Mouse (Mus musculus) liver, adult 2 months (tissue): ENCODE results near the gene Kcnip4. TPM values are rescaled to one million over a fixed set of nuclear protein-coding genes. Genes with fewer than 3 reads are reported as not detected.

Source experiments
- DNase-seq: peaks from one replicate; pipeline ENCODE4 v3.0.0-alpha.2; 2011; ENCODE audit warnings: low read depth, low spot score; ENCODE audit errors: extremely low read depth
- H3K27ac ChIP-seq: fragments of 200-500 bp; replicated peaks from 2 replicates; pipeline ENCODE4 v1.5.1; 2012; ENCODE audit warnings: low read depth, mild to moderate bottlenecking, control low read depth, inconsistent platforms, low read length; ENCODE audit not compliant: insufficient read depth
- H3K27me3 ChIP-seq: fragments of 200-500 bp; 2 replicates; pipeline ENCODE4 v1.6.1; 2012; ENCODE audit warnings: mild to moderate bottlenecking, moderate library complexity, low read length, inconsistent platforms; ENCODE audit not compliant: control insufficient read depth, insufficient read depth
- H3K36me3 ChIP-seq: fragments of 200-500 bp; 2 replicates; pipeline ENCODE4 v1.6.1; 2012; ENCODE audit warnings: low read length, inconsistent platforms; ENCODE audit not compliant: control insufficient read depth, insufficient read depth
- H3K4me1 ChIP-seq: fragments of 200-500 bp; 2 replicates; pipeline ENCODE4 v1.6.1; 2011; ENCODE audit warnings: low read length; ENCODE audit not compliant: control insufficient read depth, insufficient read depth
- H3K4me3 ChIP-seq: fragments of 200-500 bp; 2 replicates; pipeline ENCODE4 v1.5.1; 2011; ENCODE audit warnings: low read depth, mild to moderate bottlenecking, control low read depth, low read length, moderate library complexity; ENCODE audit not compliant: insufficient read depth
- H3K79me2 ChIP-seq: fragments of 200-500 bp; 2 replicates; pipeline ENCODE4 v1.6.1; 2012; ENCODE audit warnings: inconsistent platforms, mild to moderate bottlenecking, low read length, moderate library complexity; ENCODE audit not compliant: control insufficient read depth, insufficient read depth
- H3K9ac ChIP-seq: fragments of 200-500 bp; 2 replicates; pipeline ENCODE4 v1.6.1; 2012; ENCODE audit warnings: low read depth, mild to moderate bottlenecking, control low read depth, inconsistent platforms, low read length
- CTCF ChIP-seq: fragments of 200-500 bp; IDR thresholded peaks from 2 replicates; pipeline ENCODE4 v1.5.1; 2011; ENCODE audit warnings: low read depth, low read length, control low read depth
- POLR2A ChIP-seq: fragments of 200-500 bp; IDR thresholded peaks from 2 replicates; pipeline ENCODE4 v1.6.1; 2011; ENCODE audit warnings: low read length, control low read depth; ENCODE audit not compliant: insufficient read depth; ENCODE audit errors: extremely low read depth
- WGBS: fragments of 180-500 bp; shearing (Covaris S2); methylation state at CpG from one replicate; pipeline ENCODE4 v1.1.7; 2018; 5-methylcytosine and 5-hydroxymethylcytosine counted together
- polyA plus RNA-seq: library from polyadenylated mRNA; depleted of rRNA; stranded (reverse); fragments of >200 nt; gene quantifications from 2 replicates; pipeline ENCODE4 v1.2.3, GENCODE M21; 2012
- total RNA-seq: library from RNA; depleted of rRNA; stranded (reverse); fragments of >200 nt; gene quantifications from 2 replicates; pipeline ENCODE4 v1.2.3, GENCODE M21; 2014

The Kcnip4 gene
- total and polyA plus RNA-seq, 2 experiments = not detected

GRCm38 (mm10) chr5:49241708-49242107 is 283.0 kb downstream of the Kcnip4 start:
- no peaks in the 10 kb centered on the region for H3K4me1 ChIP-seq
- no peak for DNase-seq
- H3K9ac ChIP-seq = no peak overlapping the region
- no peaks in the 10 kb centered on the region for H3K79me2 ChIP-seq
- H3K36me3 ChIP-seq = no peaks in the 10 kb centered on the region
- H3K4me3 ChIP-seq = no peak overlapping the region
- TF ChIP-seq CTCF = no peak
- TF ChIP-seq POLR2A = no peak
- no peaks in the 10 kb centered on the region for H3K27me3 ChIP-seq
- H3K27ac ChIP-seq = no peak overlapping the region
- 91% methylated on average over 6 of the region's 6 CpGs for WGBS

- no peak for DNase-seq
- no peak for TF ChIP-seq CTCF
- no peak for TF ChIP-seq POLR2A
- WGBS = 74% methylated on average over 4 of the region's 4 CpGs
- no peak overlapping the region for H3K27ac ChIP-seq
- no peak overlapping the region for H3K4me3 ChIP-seq
- no peaks in the 10 kb centered on the region for H3K36me3 ChIP-seq
- H3K79me2 ChIP-seq = no peaks in the 10 kb centered on the region
- H3K4me1 ChIP-seq = no peaks in the 10 kb centered on the region
- H3K9ac ChIP-seq = no peak overlapping the region
- H3K27me3 ChIP-seq = no peaks in the 10 kb centered on the region
Observed at GRCm38 (mm10) chr5:49201164-49201756, 323.4 kb downstream of the Kcnip4 start.

- WGBS = 61% methylated on average over 1 of the region's 1 CpGs
- Histone ChIP-seq H3K27ac (no peak overlapping the region), H3K4me1 (no peaks in the 10 kb centered on the region), H3K4me3 (no peak overlapping the region), H3K79me2 (no peaks in the 10 kb centered on the region), H3K9ac (no peak overlapping the region), H3K27me3 (no peaks in the 10 kb centered on the region), H3K36me3 (no peaks in the 10 kb centered on the region)
- TF ChIP-seq CTCF (no peak), POLR2A (no peak)
- DNase-seq = no peak
Observed at GRCm38 (mm10) chr5:49188236-49188635, 336.5 kb downstream of the Kcnip4 start.

GRCm38 (mm10) chr5:49150116-49150811 is 374.4 kb downstream of the Kcnip4 start:
- no peak overlapping the region for H3K4me3 ChIP-seq
- no peak for TF ChIP-seq POLR2A
- H3K36me3 ChIP-seq = no peaks in the 10 kb centered on the region
- no peak overlapping the region for H3K9ac ChIP-seq
- no peaks in the 10 kb centered on the region for H3K27me3 ChIP-seq
- 76% methylated on average over 2 of the region's 2 CpGs for WGBS
- no peak overlapping the region for H3K27ac ChIP-seq
- DNase-seq = no peak
- H3K79me2 ChIP-seq = no peaks in the 10 kb centered on the region
- no peaks in the 10 kb centered on the region for H3K4me1 ChIP-seq

GRCm38 (mm10) chr5:49149684-49150083 is 375.0 kb downstream of the Kcnip4 start:
- H3K36me3 ChIP-seq = no peaks in the 10 kb centered on the region
- H3K79me2 ChIP-seq = no peaks in the 10 kb centered on the region
- no peak overlapping the region for H3K9ac ChIP-seq
- 83% methylated on average over 2 of the region's 2 CpGs for WGBS
- H3K27me3 ChIP-seq = no peaks in the 10 kb centered on the region
- H3K4me3 ChIP-seq = no peak overlapping the region
- no peak overlapping the region for H3K27ac ChIP-seq
- H3K4me1 ChIP-seq = no peaks in the 10 kb centered on the region
- no peak for DNase-seq
- no peak for TF ChIP-seq POLR2A

GRCm38 (mm10) chr5:49095432-49095831 is 429.3 kb downstream of the Kcnip4 start:
- Histone ChIP-seq H3K4me3 (no peak overlapping the region), H3K27ac (no peak overlapping the region), H3K27me3 (no peaks in the 10 kb centered on the region), H3K79me2 (no peaks in the 10 kb centered on the region), H3K36me3 (no peaks in the 10 kb centered on the region), H3K4me1 (no peaks in the 10 kb centered on the region), H3K9ac (no peak overlapping the region)
- WGBS = 79% methylated on average over 5 of the region's 5 CpGs
- TF ChIP-seq POLR2A (no peak), CTCF (no peak)
- DNase-seq = no peak
